In the genomic region with DNA sequence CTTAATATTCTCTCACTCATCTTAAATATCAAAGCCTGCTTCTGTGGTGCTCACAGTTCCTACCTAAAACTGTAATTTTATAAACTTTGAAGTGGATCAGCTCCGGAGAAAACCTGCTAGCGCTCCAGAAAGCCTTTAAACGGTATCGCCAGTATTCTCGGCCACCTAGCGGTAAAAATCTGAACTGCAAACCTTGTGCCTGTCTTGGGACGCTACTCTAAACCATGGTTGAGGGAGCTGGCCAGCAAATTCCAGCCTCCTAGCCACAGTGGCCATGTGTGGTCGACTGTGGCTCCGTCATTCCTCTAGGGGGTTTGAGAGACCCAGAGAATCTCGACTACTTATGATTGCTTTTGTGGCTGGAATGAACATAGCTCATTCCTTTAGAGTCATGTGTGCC, we compare ENCODE assay signal across 8 mouse cellular contexts. TPM values are rescaled to one million over a fixed set of nuclear protein-coding genes. Genes with fewer than 3 reads are reported as not detected.
A peak's percentile ranks its signal among the peaks of the same experiment; 100 is the strongest.
DNase-seq lines count a peak whose midpoint lies in the region; ATAC-seq lines count a peak whose summit lies in the region.

No protein-coding gene starts in this region.

- peak; percentile 54 for DNase-seq in WW6 (ENCODE audit: low read depth, low spot score)
- DNase-seq in cerebellum, adult 8-10 months = peak; percentile 83
- peak; percentile 36 to 68 for DNase-seq in frontal cortex, postnatal 10 days (ENCODE audit: low spot score in 2 of 2)
- peak; percentile 22 to 83 for DNase-seq in left cerebral cortex, adult 9 months (ENCODE audit: low spot score in 2 of 2)
- DNase-seq in mesoderm, embryonic 11.5 days (ENCODE audit: low read depth, low spot score) = peak; percentile 88
- peak; percentile 69 for DNase-seq in right cerebral cortex, postnatal 25 days
- DNase-seq in yolk sac, embryonic 10.5 days (ENCODE audit: low spot score) = peak; percentile 75

- peak; percentile 72 for ATAC-seq in inflammation-experienced regulatory T-cells, adult 6 months

RNA-seq across cellular contexts. Expression of a gene that starts 25.4 kb away (rescaled TPM):
- 10 to 100 TPM; 10.5 to 22.9 (median 19.7) TPM for polyA plus RNA-seq in inflammation-experienced regulatory T-cells, adult 6 months (2017; shearing (Covaris generic))

RNA-seq across cellular contexts. Expression of a gene that starts 29.7 kb away (rescaled TPM):
- under 1 TPM in 2 of 3 experiments, not detected in 1; 0.33 to 0.40 TPM for polyA plus RNA-seq in inflammation-experienced regulatory T-cells, adult 6 months (2017; shearing (Covaris generic))

Comparison
In these comparisons a context has a peak if more than half of its experiments do, and no peak if none do; other contexts are left out.
1. Peak in every context shown above with its lines: DNase-seq and ATAC-seq.